Mouse (Mus musculus) liver, embryonic 12.5 days (tissue): ENCODE measurements around the gene Chst10. TPM values are rescaled to one million over a fixed set of nuclear protein-coding genes. Genes with fewer than 3 reads are reported as not detected.

ENCODE experiments used
- ATAC-seq: fragments of 200-750 bp; cut with Nextera tagmentation; 2 replicates; pipeline ENCODE4 v1.8.0; 2017; ENCODE audit warnings: moderate number of reproducible peaks, mild to moderate bottlenecking, moderate library complexity
- H3K27ac ChIP-seq: fragments of 300-500 bp; sonication (generic); 2 replicates; pipeline ENCODE4 v1.5.1; 2016; ENCODE audit warnings: mild to moderate bottlenecking
- H3K27me3 ChIP-seq: fragments of 300-500 bp; sonication (generic); replicated peaks from 2 replicates; pipeline ENCODE4 v1.6.1; 2016; ENCODE audit warnings: mild to moderate bottlenecking, moderate library complexity
- H3K36me3 ChIP-seq: fragments of 300-500 bp; sonication (generic); 2 replicates; pipeline ENCODE4 v1.6.1; 2016; ENCODE audit warnings: mild to moderate bottlenecking, moderate library complexity
- H3K4me1 ChIP-seq: fragments of 300-500 bp; sonication (generic); 2 replicates; pipeline ENCODE4 v1.6.1; 2016
- H3K4me2 ChIP-seq: fragments of 300-500 bp; sonication (generic); 2 replicates; pipeline ENCODE4 v1.6.1; 2016; ENCODE audit warnings: mild to moderate bottlenecking, moderate library complexity
- H3K4me3 ChIP-seq: fragments of 300-500 bp; sonication (generic); 2 replicates; pipeline ENCODE4 v1.5.1; 2016; ENCODE audit warnings: mild to moderate bottlenecking, moderate library complexity
- H3K9ac ChIP-seq: fragments of 300-500 bp; sonication (generic); 2 replicates; pipeline ENCODE4 v1.6.1; 2016; ENCODE audit warnings: mild to moderate bottlenecking, moderate library complexity
- H3K9me3 ChIP-seq: fragments of 300-500 bp; sonication (generic); replicated peaks from 2 replicates; pipeline ENCODE4 v1.6.1; 2016; ENCODE audit warnings: mild to moderate bottlenecking, moderate library complexity
- whole genome bisulfite sequencing: fragments of 180-500 bp; shearing (Covaris S2); methylation state at CpG from one replicate; pipeline ENCODE4 v1.1.7; 2016; ENCODE audit not compliant: insufficient replicate concordance; 5-methylcytosine and 5-hydroxymethylcytosine counted together
- polyA plus RNA-seq: library from polyadenylated mRNA; unstranded; fragments of >200 nt; fragmentation: Nextera tagmentation; extraction: Ambion mirVana; gene quantifications from 2 replicates; pipeline ENCODE4 v1.2.1, GENCODE M21; 2016

Chst10 gene
- polyA plus RNA-seq, 1 experiment from 2014 or later: 0.61 TPM

DNA sequence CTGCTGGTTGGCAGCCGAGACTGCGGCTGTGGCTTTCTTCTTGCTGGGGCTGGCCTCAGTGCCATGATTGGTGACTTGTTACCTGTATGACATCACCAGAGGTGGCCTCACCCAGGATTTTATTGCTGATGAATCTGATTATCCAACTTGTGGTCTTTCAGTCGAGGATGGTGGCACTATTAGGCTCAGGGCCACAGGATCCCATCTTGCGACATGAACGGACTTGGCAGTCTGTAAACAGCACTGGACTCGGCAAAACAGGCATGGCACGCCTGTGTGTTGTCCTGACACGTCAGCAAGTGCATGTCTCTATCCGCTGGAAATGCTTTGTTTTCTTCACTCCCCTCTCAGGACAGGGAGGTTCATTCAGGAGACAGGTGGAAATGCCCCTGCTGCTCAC is 33.6 kb downstream of the Chst10 start:
- Histone ChIP-seq H3K4me3 (no peak overlapping the region), H3K27me3 (no peaks in the 10 kb centered on the region), H3K4me2 (no peak overlapping the region), H3K36me3 (no peaks in the 10 kb centered on the region), H3K27ac (no peak overlapping the region), H3K4me1 (no peaks in the 10 kb centered on the region), H3K9ac (no peak overlapping the region), H3K9me3 (no peaks in the 10 kb centered on the region)
- 70% methylated on average over 9 of the region's 9 CpGs for WGBS
- no peak for ATAC-seq

DNA sequence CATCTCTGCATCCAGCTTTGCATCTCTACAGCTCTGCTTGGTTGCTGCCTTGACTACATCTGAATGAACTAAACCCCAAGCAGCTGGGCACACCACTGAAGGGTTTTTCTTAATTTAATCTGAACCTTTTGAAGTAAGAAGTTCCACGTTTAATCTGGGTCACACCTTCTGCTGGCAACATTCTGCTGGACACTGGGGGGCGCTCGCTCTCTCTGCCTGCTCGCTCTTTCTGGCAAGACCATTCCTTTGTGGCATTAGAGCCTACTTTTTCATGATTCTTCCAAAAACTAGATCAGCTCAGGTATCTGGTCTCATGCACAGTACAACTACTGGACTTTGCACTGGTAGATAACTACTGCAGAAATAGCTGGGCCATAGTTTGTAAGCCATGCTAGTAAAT is 35.7 kb downstream of the Chst10 start:
- H3K4me1 ChIP-seq: no peaks in the 10 kb centered on the region
- H3K36me3 ChIP-seq: no peaks in the 10 kb centered on the region
- H3K4me3 ChIP-seq: no peak overlapping the region
- no peak for ATAC-seq
- no peak overlapping the region for H3K4me2 ChIP-seq
- WGBS: 8% methylated on average over 4 of the region's 4 CpGs
- H3K27me3 ChIP-seq: no peaks in the 10 kb centered on the region
- H3K27ac ChIP-seq: no peak overlapping the region
- no peaks in the 10 kb centered on the region for H3K9me3 ChIP-seq
- H3K9ac ChIP-seq: no peak overlapping the region

DNA sequence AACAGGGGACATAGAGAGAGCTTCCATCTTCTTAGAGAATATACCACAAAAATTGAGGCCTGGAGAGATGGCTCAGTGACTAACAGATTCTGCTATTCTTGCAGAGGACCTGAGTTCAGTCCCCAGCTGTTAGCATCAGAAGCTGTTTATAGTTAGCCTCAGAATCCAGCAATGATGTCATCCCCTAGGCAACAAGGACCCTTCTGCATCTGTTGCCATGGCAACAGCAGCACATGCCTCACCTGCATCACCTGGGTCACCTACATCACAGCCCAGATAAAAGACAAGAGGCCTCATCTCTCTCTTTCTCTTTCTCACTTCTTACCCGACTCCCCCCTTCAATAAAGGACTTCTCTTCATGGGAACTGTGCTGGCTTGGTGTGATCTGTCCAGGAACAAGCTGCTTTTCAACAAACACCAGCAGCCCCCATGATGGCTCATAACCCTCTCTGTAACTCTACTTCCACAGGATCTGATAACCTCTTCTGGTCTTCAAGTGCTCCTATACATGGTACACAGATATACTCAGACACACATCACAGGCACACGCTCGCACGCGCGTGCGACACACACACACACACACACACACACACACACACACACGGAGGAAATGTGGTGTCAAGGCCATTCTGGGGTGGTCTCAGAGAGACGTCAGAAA is 37.0 kb downstream of the Chst10 start:
- H3K4me2 ChIP-seq: no peak overlapping the region
- no peak overlapping the region for H3K4me3 ChIP-seq
- no peaks in the 10 kb centered on the region for H3K4me1 ChIP-seq
- H3K9me3 ChIP-seq: no peaks in the 10 kb centered on the region
- no peak overlapping the region for H3K27ac ChIP-seq
- ATAC-seq: no peak
- H3K9ac ChIP-seq: no peak overlapping the region
- 77% methylated on average over 9 of the region's 9 CpGs for WGBS
- no peaks in the 10 kb centered on the region for H3K36me3 ChIP-seq
- H3K27me3 ChIP-seq: no peaks in the 10 kb centered on the region

DNA sequence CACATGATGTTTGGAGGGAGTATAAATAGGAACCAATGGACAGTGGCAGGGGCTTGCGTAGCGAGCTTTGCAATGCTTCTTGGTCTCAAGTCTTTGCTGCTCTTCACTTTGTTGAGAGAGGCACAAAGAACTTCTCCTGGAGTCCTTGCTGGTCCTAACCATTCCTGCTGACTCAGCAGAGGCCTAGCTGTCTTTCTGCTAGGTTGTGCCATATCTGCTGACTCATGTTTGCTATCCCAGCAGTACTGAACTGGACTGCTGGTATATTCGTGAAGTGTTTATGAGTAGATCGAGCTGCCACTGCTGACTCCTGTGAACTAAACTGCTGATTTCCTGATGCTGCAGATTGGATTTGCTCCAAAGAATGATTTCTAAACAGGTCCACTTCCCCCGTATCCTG is 37.8 kb downstream of the Chst10 start:
- no peak for ATAC-seq
- Histone ChIP-seq H3K4me1 (no peaks in the 10 kb centered on the region), H3K27me3 (0 out of 2 replicates have a peak, but pooled peaks cover 3% of the 10 kb centered on the region), H3K36me3 (no peaks in the 10 kb centered on the region), H3K4me2 (no peak overlapping the region), H3K4me3 (no peak overlapping the region), H3K9ac (no peak overlapping the region), H3K27ac (no peak overlapping the region), H3K9me3 (no peaks in the 10 kb centered on the region)
- 64% methylated on average over 5 of the region's 5 CpGs for WGBS

DNA sequence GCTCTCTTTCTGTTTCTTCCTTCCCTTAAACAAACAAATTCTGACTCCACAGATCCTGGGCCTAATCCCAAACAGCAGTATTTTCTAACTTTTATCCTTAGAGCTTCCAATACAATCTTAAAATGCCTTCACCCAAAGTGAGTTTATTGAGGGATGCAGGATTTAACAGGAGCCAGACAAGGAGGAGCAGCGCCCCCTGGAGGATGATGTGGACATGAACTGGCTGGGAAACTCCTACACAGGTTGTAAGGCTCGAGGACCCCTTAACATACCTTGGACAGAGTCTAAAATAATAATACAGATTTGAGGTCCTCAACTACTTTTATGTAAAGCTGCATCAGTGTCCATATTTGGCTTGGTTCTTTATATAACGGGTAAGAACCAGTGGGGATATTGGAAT is 41.8 kb downstream of the Chst10 start:
- Histone ChIP-seq H3K27me3 (0 out of 2 replicates have a peak, but pooled peaks cover 3% of the 10 kb centered on the region), H3K36me3 (no peaks in the 10 kb centered on the region), H3K4me3 (no peak overlapping the region), H3K4me2 (no peak overlapping the region), H3K9me3 (no peaks in the 10 kb centered on the region), H3K4me1 (no peaks in the 10 kb centered on the region), H3K27ac (no peak overlapping the region), H3K9ac (no peak overlapping the region)
- ATAC-seq: no peak
- WGBS: 10% methylated on average over 3 of the region's 3 CpGs

DNA sequence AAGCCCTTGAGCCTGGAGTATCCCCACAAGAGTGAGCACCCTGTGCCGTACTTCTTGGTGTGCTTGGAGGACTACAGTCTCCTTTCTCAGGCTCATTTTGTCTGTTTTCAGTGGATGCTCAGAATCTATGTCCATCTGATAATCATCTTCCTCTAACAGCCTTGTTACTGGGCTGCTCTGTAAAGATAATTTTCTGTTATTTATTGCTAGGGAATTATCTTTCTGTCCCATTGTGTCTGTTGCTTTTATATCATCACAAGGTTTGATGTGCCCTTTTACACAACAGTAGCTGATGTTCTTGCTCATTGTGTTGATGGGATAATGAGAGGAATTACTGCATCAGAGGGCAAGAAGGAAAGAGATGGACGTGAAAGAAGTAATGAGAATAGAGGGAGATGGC is 45.7 kb downstream of the Chst10 start:
- H3K27ac ChIP-seq: no peak overlapping the region
- ATAC-seq: no peak
- H3K36me3 ChIP-seq: no peaks in the 10 kb centered on the region
- 40% methylated on average over 2 of the region's 2 CpGs for WGBS
- H3K4me1 ChIP-seq: no peaks in the 10 kb centered on the region
- H3K9me3 ChIP-seq: no peaks in the 10 kb centered on the region
- no peak overlapping the region for H3K9ac ChIP-seq
- H3K27me3 ChIP-seq: 0 out of 2 replicates have a peak, but pooled peaks cover 3% of the 10 kb centered on the region
- no peak overlapping the region for H3K4me3 ChIP-seq
- no peak overlapping the region for H3K4me2 ChIP-seq

DNA sequence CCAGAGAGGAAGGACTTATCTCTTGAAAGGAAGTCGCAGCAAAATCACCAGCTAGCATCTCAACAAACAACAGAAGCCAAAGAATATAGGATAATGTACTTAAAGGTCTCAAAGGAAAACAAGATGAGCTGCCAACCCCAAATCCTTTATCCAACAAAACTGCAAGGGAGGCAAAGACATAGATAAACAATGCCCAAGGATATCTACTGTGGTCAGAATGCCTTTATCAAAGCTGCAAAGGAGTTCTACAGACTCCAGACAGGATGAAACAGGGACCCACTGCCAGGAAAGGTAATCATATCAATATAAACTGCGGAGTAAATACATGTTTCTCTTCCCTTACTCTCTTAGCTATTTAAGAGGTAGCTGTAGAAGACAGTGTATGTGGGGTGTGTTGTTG is 47.3 kb downstream of the Chst10 start:
- no peak for ATAC-seq
- Histone ChIP-seq H3K4me1 (no peaks in the 10 kb centered on the region), H3K36me3 (no peaks in the 10 kb centered on the region), H3K4me2 (no peak overlapping the region), H3K27ac (no peak overlapping the region), H3K27me3 (0 out of 2 replicates have a peak, but pooled peaks cover 1% of the 10 kb centered on the region), H3K9me3 (no peaks in the 10 kb centered on the region), H3K4me3 (no peak overlapping the region), H3K9ac (no peak overlapping the region)
- 48% methylated on average over 2 of the region's 2 CpGs for WGBS

DNA sequence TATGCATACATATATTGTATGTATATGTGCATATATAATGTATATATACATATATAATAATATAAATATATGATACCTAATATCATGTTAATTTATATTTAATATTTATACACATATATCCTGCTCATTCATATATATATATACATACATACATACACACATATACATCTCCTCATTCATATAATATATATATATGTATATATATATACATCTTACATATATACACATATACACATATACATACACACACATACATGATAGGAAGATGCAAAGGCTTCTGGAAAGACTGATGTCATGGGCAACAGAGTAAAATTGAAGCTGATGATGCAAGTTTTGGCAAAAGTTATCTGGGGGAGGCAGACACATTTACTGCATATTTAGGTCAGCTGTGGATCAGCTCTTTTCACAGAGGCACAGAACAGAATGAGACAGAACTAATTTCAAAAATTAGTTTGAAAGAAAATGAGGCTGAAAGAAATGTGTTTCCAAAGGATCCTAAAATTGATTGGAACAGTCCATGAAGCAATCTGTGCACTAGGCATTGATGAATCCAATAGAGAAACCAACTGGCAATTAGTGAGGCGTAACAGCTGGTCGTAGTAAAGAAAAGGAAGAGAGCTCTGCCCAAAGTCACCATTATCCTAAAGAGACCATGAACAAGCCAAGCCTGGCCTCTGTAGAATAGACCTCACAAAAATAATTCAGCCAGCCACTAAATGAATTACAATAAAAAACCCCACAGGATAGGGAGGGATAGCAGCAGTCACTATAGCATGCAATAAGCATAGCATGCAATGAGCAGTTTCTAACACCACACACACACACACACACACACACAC is 49.3 kb downstream of the Chst10 start:
- no peak overlapping the region for H3K27ac ChIP-seq
- H3K4me3 ChIP-seq: no peak overlapping the region
- H3K4me1 ChIP-seq: no peaks in the 10 kb centered on the region
- H3K27me3 ChIP-seq: no peaks in the 10 kb centered on the region
- no peaks in the 10 kb centered on the region for H3K9me3 ChIP-seq
- H3K36me3 ChIP-seq: no peaks in the 10 kb centered on the region
- no peak overlapping the region for H3K4me2 ChIP-seq
- WGBS: 78% methylated on average over 2 of the region's 2 CpGs
- ATAC-seq: no peak
- no peak overlapping the region for H3K9ac ChIP-seq

DNA sequence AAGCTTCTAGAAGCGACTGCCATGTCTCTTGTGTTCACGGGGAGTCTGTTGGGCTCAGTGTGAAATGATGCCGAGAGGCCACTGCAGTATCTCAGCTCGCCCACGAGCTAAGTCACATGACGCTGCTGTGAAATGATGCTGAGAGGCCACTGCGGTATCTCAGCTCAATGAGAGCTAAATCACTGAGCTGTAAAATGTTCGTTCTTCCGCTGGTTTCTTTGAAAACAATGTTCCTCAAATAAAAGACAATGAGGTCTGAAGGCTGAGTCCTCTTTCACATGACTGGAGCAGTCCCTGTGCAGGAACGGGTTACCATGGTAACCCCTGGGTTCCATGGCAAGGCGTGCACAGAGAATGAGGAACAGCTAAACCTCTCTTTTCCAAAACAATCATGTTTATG is 50.0 kb downstream of the Chst10 start:
- H3K9me3 ChIP-seq: no peaks in the 10 kb centered on the region
- H3K4me1 ChIP-seq: no peaks in the 10 kb centered on the region
- H3K4me2 ChIP-seq: no peak overlapping the region
- H3K27me3 ChIP-seq: no peaks in the 10 kb centered on the region
- WGBS: 65% methylated on average over 11 of the region's 11 CpGs
- H3K4me3 ChIP-seq: no peak overlapping the region
- ATAC-seq: no peak
- no peak overlapping the region for H3K9ac ChIP-seq
- no peak overlapping the region for H3K27ac ChIP-seq
- no peaks in the 10 kb centered on the region for H3K36me3 ChIP-seq

DNA sequence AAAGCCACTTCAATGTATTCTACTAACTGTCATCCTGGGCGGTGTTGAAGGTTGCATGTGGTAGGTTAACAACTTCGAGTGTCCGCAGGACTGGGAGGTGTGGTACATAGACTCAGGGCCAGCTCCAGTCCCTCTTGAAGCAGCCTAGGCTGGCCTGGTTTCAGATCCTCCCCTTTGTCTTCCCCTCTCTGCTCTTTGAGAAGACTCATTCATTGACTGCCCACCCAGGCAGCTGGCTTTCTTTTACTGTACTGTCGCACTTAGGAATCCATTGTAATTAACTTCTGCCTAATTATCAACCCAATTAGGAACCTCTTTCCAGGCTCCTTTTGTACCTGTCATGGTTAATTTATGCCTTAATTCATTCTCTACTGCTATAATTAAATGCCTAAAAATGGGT is 54.7 kb downstream of the Chst10 start:
- no peaks in the 10 kb centered on the region for H3K9me3 ChIP-seq
- H3K27ac ChIP-seq: no peak overlapping the region
- H3K9ac ChIP-seq: no peak overlapping the region
- H3K4me2 ChIP-seq: no peak overlapping the region
- H3K4me1 ChIP-seq: no peaks in the 10 kb centered on the region
- H3K36me3 ChIP-seq: no peaks in the 10 kb centered on the region
- H3K27me3 ChIP-seq: peaks cover 5% of the 10 kb centered on the region; the same call in 1 of the 2 replicates
- no peak for ATAC-seq
- 61% methylated on average over 4 of the region's 4 CpGs for WGBS
- H3K4me3 ChIP-seq: no peak overlapping the region

DNA sequence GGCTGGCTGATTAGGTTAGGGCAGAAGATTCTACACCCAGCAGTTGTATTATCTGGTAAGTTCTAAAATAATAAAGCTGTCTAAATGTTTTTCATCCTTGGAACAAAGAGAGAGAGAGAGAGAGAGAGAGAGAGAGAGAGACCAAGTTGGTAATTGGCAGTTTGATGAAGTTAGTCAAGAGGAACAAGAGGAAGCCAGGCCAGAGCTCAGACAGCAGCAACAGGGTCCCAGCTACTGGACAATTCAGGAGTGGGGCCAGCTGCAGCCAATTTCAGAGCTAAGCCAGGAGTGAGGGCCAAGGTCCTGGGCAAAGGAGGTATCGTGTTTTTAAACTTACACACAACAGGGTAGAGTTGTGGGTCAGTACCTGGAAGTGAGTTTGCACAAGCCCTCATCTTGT is 55.1 kb downstream of the Chst10 start:
- Histone ChIP-seq H3K4me2 (no peak overlapping the region), H3K4me1 (no peaks in the 10 kb centered on the region), H3K36me3 (no peaks in the 10 kb centered on the region), H3K27me3 (peaks cover 8% of the 10 kb centered on the region; the same call in 1 of the 2 replicates), H3K4me3 (no peak overlapping the region), H3K27ac (no peak overlapping the region), H3K9ac (no peak overlapping the region), H3K9me3 (no peaks in the 10 kb centered on the region)
- WGBS: 80% methylated on average over 1 of the region's 1 CpGs
- no peak for ATAC-seq

DNA sequence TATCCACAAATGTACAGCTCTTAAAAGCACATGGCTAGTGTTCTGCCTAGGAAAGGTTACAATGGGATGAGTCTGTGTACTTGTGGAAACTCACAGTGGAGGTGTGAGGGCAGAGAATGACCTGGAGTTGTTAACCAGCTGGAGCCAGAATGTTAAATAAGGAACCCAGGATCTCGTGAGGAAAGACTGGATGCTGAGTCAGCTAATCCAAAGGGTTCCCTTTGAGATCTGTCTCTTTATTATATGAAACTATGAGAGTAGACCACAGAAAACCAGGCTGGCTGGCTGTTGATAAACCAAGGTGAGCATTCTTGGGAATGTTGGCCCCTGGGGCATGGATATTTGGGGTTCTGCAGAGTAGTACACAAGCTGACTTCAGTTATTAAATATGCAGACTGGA is 58.0 kb downstream of the Chst10 start:
- Histone ChIP-seq H3K27ac (no peak overlapping the region), H3K27me3 (peaks cover 38% of the 10 kb centered on the region), H3K9ac (no peak overlapping the region), H3K36me3 (no peaks in the 10 kb centered on the region), H3K4me2 (no peak overlapping the region), H3K4me3 (no peak overlapping the region), H3K4me1 (no peaks in the 10 kb centered on the region), H3K9me3 (no peaks in the 10 kb centered on the region)
- WGBS: 31% methylated on average over 1 of the region's 1 CpGs
- no peak for ATAC-seq
